Mouse (Mus musculus) kidney, embryonic 15.5 days (tissue): ENCODE data around the gene Ptprg. TPM values are rescaled to one million over a fixed set of nuclear protein-coding genes. Genes with fewer than 3 reads are reported as not detected.

Source experiments
- ATAC-seq: fragments of 200-750 bp; cut with Nextera tagmentation; replicated peaks from 2 replicates; pipeline ENCODE4 v1.8.0; 2017; ENCODE audit warnings: moderate TSS enrichment; ENCODE audit not compliant: low FRiP score
- H3K27ac ChIP-seq: fragments of 300-500 bp; sonication (generic); 2 replicates; pipeline ENCODE4 v1.5.1; 2015; ENCODE audit warnings: mild to moderate bottlenecking, inconsistent platforms
- H3K27me3 ChIP-seq: fragments of 300-500 bp; sonication (generic); 2 replicates; pipeline ENCODE4 v1.6.1; 2015; ENCODE audit warnings: inconsistent platforms
- H3K36me3 ChIP-seq: fragments of 300-500 bp; sonication (generic); 2 replicates; pipeline ENCODE4 v1.6.1; 2015; ENCODE audit warnings: inconsistent platforms
- H3K4me1 ChIP-seq: fragments of 300-500 bp; sonication (generic); 2 replicates; pipeline ENCODE4 v1.6.1; 2015; ENCODE audit warnings: inconsistent platforms
- H3K4me2 ChIP-seq: fragments of 300-500 bp; sonication (generic); 2 replicates; pipeline ENCODE4 v1.6.1; 2015; ENCODE audit warnings: moderate library complexity, mild to moderate bottlenecking, inconsistent platforms
- H3K4me3 ChIP-seq: fragments of 300-500 bp; sonication (generic); replicated peaks from 2 replicates; pipeline ENCODE4 v1.5.1; 2015; ENCODE audit warnings: mild to moderate bottlenecking, inconsistent platforms
- H3K9ac ChIP-seq: fragments of 300-500 bp; sonication (generic); 2 replicates; pipeline ENCODE4 v1.6.1; 2015; ENCODE audit warnings: mild to moderate bottlenecking, inconsistent platforms
- H3K9me3 ChIP-seq: fragments of 300-500 bp; sonication (generic); replicated peaks from 2 replicates; pipeline ENCODE4 v1.6.1; 2016; ENCODE audit warnings: inconsistent platforms
- WGBS: fragments of 180-500 bp; shearing (Covaris S2); methylation state at CpG from one replicate; pipeline ENCODE4 v1.1.7; 2015; ENCODE audit warnings: mixed read lengths; 5-methylcytosine and 5-hydroxymethylcytosine counted together
- polyA plus RNA-seq: library from polyadenylated mRNA; unstranded; fragments of >200 nt; fragmentation: Nextera tagmentation; extraction: Ambion mirVana; gene quantifications from 2 replicates; pipeline ENCODE4 v1.2.1, GENCODE M21; 2015

The Ptprg gene
- polyA plus RNA-seq, 1 experiment from 2014 or later: 40.4 TPM

GRCm38 (mm10) chr14:11670847-11671246 is 117.5 kb downstream of the Ptprg start:
- H3K36me3 ChIP-seq: no peaks in the 10 kb centered on the region
- H3K27ac ChIP-seq: no peak overlapping the region
- no peak overlapping the region for H3K4me2 ChIP-seq
- WGBS: 11% methylated on average over 6 of the region's 6 CpGs
- H3K27me3 ChIP-seq: no peaks in the 10 kb centered on the region
- ATAC-seq: no peak
- H3K9me3 ChIP-seq: no peaks in the 10 kb centered on the region
- H3K4me1 ChIP-seq: peaks cover 26% of the 10 kb centered on the region
- H3K9ac ChIP-seq: no peak overlapping the region
- H3K4me3 ChIP-seq: no peak overlapping the region

- Histone ChIP-seq H3K9me3 (no peaks in the 10 kb centered on the region), H3K4me3 (no peak overlapping the region)
- 69% methylated on average over 3 of the region's 3 CpGs for WGBS
Observed at GRCm38 (mm10) chr14:11672981-11673547, 119.7 kb downstream of the Ptprg start.

GRCm38 (mm10) chr14:11678201-11678600 is 124.9 kb downstream of the Ptprg start:
- no peaks in the 10 kb centered on the region for H3K9me3 ChIP-seq
- no peak for ATAC-seq
- H3K27me3 ChIP-seq: no peaks in the 10 kb centered on the region
- no peak overlapping the region for H3K4me2 ChIP-seq
- H3K4me1 ChIP-seq: peaks cover 27% of the 10 kb centered on the region
- WGBS: 81% methylated on average over 4 of the region's 4 CpGs
- no peaks in the 10 kb centered on the region for H3K36me3 ChIP-seq
- no peak overlapping the region for H3K27ac ChIP-seq
- no peak overlapping the region for H3K9ac ChIP-seq
- H3K4me3 ChIP-seq: no peak overlapping the region

More at GRCm38 (mm10) chr14:11672981-11673547, 119.7 kb downstream of the Ptprg start:
- no peak overlapping the region for H3K27ac ChIP-seq
- no peak overlapping the region for H3K9ac ChIP-seq
- H3K4me1 ChIP-seq: peaks cover 17% of the 10 kb centered on the region
- H3K36me3 ChIP-seq: no peaks in the 10 kb centered on the region
- H3K4me2 ChIP-seq: no peak overlapping the region
- ATAC-seq: no peak
- no peaks in the 10 kb centered on the region for H3K27me3 ChIP-seq

GRCm38 (mm10) chr14:11679741-11680140 is 126.4 kb downstream of the Ptprg start:
- H3K4me3 ChIP-seq: no peak overlapping the region
- 70% methylated on average over 3 of the region's 3 CpGs for WGBS
- H3K27ac ChIP-seq: no peak overlapping the region
- ATAC-seq: no peak
- H3K4me1 ChIP-seq: peaks cover 37% of the 10 kb centered on the region
- no peak overlapping the region for H3K4me2 ChIP-seq
- no peaks in the 10 kb centered on the region for H3K9me3 ChIP-seq
- H3K9ac ChIP-seq: no peak overlapping the region
- no peaks in the 10 kb centered on the region for H3K27me3 ChIP-seq
- no peaks in the 10 kb centered on the region for H3K36me3 ChIP-seq

- H3K4me3 ChIP-seq: no peak overlapping the region
- H3K4me1 ChIP-seq: peaks cover 37% of the 10 kb centered on the region
- no peaks in the 10 kb centered on the region for H3K36me3 ChIP-seq
- no peak overlapping the region for H3K4me2 ChIP-seq
- no peak for ATAC-seq
- WGBS: 83% methylated on average over 2 of the region's 2 CpGs
- H3K27me3 ChIP-seq: no peaks in the 10 kb centered on the region
- no peaks in the 10 kb centered on the region for H3K9me3 ChIP-seq
- no peak overlapping the region for H3K27ac ChIP-seq
- no peak overlapping the region for H3K9ac ChIP-seq
Observed at GRCm38 (mm10) chr14:11680621-11681020, 127.3 kb downstream of the Ptprg start.

- 0 out of 2 replicates have a peak overlapping the region, but pooled peaks have one; percentile 10 for H3K27ac ChIP-seq
- H3K9ac ChIP-seq: no peak overlapping the region
- no peak overlapping the region for H3K4me2 ChIP-seq
- no peaks in the 10 kb centered on the region for H3K9me3 ChIP-seq
- H3K4me3 ChIP-seq: no peak overlapping the region
- WGBS: 24% methylated on average over 3 of the region's 3 CpGs
- H3K4me1 ChIP-seq: peaks cover 37% of the 10 kb centered on the region
- no peaks in the 10 kb centered on the region for H3K36me3 ChIP-seq
- no peak for ATAC-seq
- H3K27me3 ChIP-seq: no peaks in the 10 kb centered on the region
Observed at GRCm38 (mm10) chr14:11682441-11682840, 129.1 kb downstream of the Ptprg start.

GRCm38 (mm10) chr14:11683386-11684081 is 130.2 kb downstream of the Ptprg start:
- no peak overlapping the region for H3K9ac ChIP-seq
- peaks cover 37% of the 10 kb centered on the region for H3K4me1 ChIP-seq
- no peaks in the 10 kb centered on the region for H3K9me3 ChIP-seq
- peak; percentile 77 for ATAC-seq
- WGBS: 29% methylated on average over 10 of the region's 10 CpGs
- H3K27me3 ChIP-seq: no peaks in the 10 kb centered on the region
- no peaks in the 10 kb centered on the region for H3K36me3 ChIP-seq
- H3K4me3 ChIP-seq: no peak overlapping the region
- 0 out of 2 replicates have a peak overlapping the region, but pooled peaks have one; percentile 1 for H3K4me2 ChIP-seq
- peak overlapping the region; percentile 82 for H3K27ac ChIP-seq

GRCm38 (mm10) chr14:11684104-11684503 is 130.8 kb downstream of the Ptprg start:
- H3K27ac ChIP-seq: peak overlapping the region; percentile 82

GRCm38 (mm10) chr14:11687541-11687940 is 134.2 kb downstream of the Ptprg start:
- Histone ChIP-seq H3K4me2 (no peak overlapping the region), H3K9ac (no peak overlapping the region), H3K27me3 (no peaks in the 10 kb centered on the region), H3K4me3 (no peak overlapping the region), H3K27ac (no peak overlapping the region), H3K36me3 (no peaks in the 10 kb centered on the region), H3K9me3 (no peaks in the 10 kb centered on the region), H3K4me1 (peaks cover 20% of the 10 kb centered on the region)
- ATAC-seq: no peak
- 79% methylated on average over 1 of the region's 1 CpGs for WGBS

More at GRCm38 (mm10) chr14:11684104-11684503, 130.8 kb downstream of the Ptprg start:
- Histone ChIP-seq H3K9ac (no peak overlapping the region), H3K9me3 (no peaks in the 10 kb centered on the region), H3K36me3 (no peaks in the 10 kb centered on the region), H3K4me2 (no peak overlapping the region), H3K4me3 (no peak overlapping the region), H3K4me1 (peaks cover 37% of the 10 kb centered on the region), H3K27me3 (no peaks in the 10 kb centered on the region)
- 41% methylated on average over 2 of the region's 2 CpGs for WGBS
- peak; percentile 37; the same call in 1 of the 2 replicates for ATAC-seq

GRCm38 (mm10) chr14:11688142-11688541 is 134.8 kb downstream of the Ptprg start:
- Histone ChIP-seq H3K4me1 (peaks cover 14% of the 10 kb centered on the region), H3K9me3 (no peaks in the 10 kb centered on the region), H3K4me3 (no peak overlapping the region), H3K36me3 (no peaks in the 10 kb centered on the region), H3K27me3 (no peaks in the 10 kb centered on the region), H3K9ac (no peak overlapping the region), H3K27ac (no peak overlapping the region), H3K4me2 (no peak overlapping the region)
- no peak for ATAC-seq
- 70% methylated on average over 6 of the region's 6 CpGs for WGBS

GRCm38 (mm10) chr14:11690066-11690465 is 136.7 kb downstream of the Ptprg start:
- no peak for ATAC-seq
- Histone ChIP-seq H3K4me2 (no peak overlapping the region), H3K27me3 (no peaks in the 10 kb centered on the region), H3K36me3 (no peaks in the 10 kb centered on the region), H3K4me3 (no peak overlapping the region), H3K27ac (no peak overlapping the region), H3K9me3 (no peaks in the 10 kb centered on the region), H3K9ac (no peak overlapping the region), H3K4me1 (peaks cover 4% of the 10 kb centered on the region; the same call in 1 of the 2 replicates)
- 90% methylated on average over 1 of the region's 1 CpGs for WGBS

- H3K4me2 ChIP-seq: no peak overlapping the region
- H3K27ac ChIP-seq: no peak overlapping the region
- peaks cover 4% of the 10 kb centered on the region; the same call in 1 of the 2 replicates for H3K4me1 ChIP-seq
- H3K9me3 ChIP-seq: no peaks in the 10 kb centered on the region
- H3K27me3 ChIP-seq: no peaks in the 10 kb centered on the region
- WGBS: 84% methylated on average over 3 of the region's 3 CpGs
- ATAC-seq: no peak
- no peak overlapping the region for H3K4me3 ChIP-seq
- no peak overlapping the region for H3K9ac ChIP-seq
- H3K36me3 ChIP-seq: no peaks in the 10 kb centered on the region
Observed at GRCm38 (mm10) chr14:11691531-11691930, 138.2 kb downstream of the Ptprg start.
